Mouse (Mus musculus) midbrain, postnatal 0 days (tissue): ENCODE measurements around the gene Tom1l1. TPM values are rescaled to one million over a fixed set of nuclear protein-coding genes. Genes with fewer than 3 reads are reported as not detected.

Source experiments
- ATAC-seq: fragments of 200-750 bp; cut with Nextera tagmentation; 2 replicates; pipeline ENCODE4 v1.8.0; 2017; ENCODE audit warnings: moderate number of reproducible peaks, mild to moderate bottlenecking, moderate TSS enrichment, moderate library complexity; ENCODE audit not compliant: low FRiP score
- DNase-seq: peaks from one replicate; pipeline ENCODE4 v3.0.0-alpha.2; 2015; ENCODE audit warnings: low spot score
- H3K27ac ChIP-seq: fragments of 300-500 bp; sonication (generic); 2 replicates; pipeline ENCODE4 v1.5.1; 2014; ENCODE audit warnings: low read depth, mild to moderate bottlenecking, low read length, mixed read lengths
- H3K27me3 ChIP-seq: fragments of 300-500 bp; sonication (generic); 2 replicates; pipeline ENCODE4 v1.6.1; 2014; ENCODE audit warnings: low read length, control low read depth, mixed read lengths; ENCODE audit not compliant: insufficient read depth
- H3K36me3 ChIP-seq: fragments of 300-500 bp; sonication (generic); 2 replicates; pipeline ENCODE4 v1.6.1; 2014; ENCODE audit warnings: low read length, control low read depth, mixed read lengths; ENCODE audit not compliant: insufficient read depth
- H3K4me1 ChIP-seq: fragments of 300-500 bp; sonication (generic); 2 replicates; pipeline ENCODE4 v1.6.1; 2014; ENCODE audit warnings: mild to moderate bottlenecking, control low read depth, antibody characterized with exemption, low read length, mixed read lengths; ENCODE audit not compliant: insufficient read depth
- H3K4me2 ChIP-seq: fragments of 300-500 bp; sonication (generic); 2 replicates; pipeline ENCODE4 v1.6.1; 2014; ENCODE audit warnings: low read depth, mild to moderate bottlenecking, low read length, mixed read lengths; ENCODE audit not compliant: poor library complexity, severe bottlenecking
- H3K4me3 ChIP-seq: fragments of 300-500 bp; sonication (generic); 2 replicates; pipeline ENCODE4 v1.5.1; 2014; ENCODE audit warnings: low read depth, mild to moderate bottlenecking, low read length, moderate library complexity
- H3K9ac ChIP-seq: fragments of 300-500 bp; sonication (generic); replicated peaks from 2 replicates; pipeline ENCODE4 v1.6.1; 2014; ENCODE audit warnings: mild to moderate bottlenecking, low read length, moderate library complexity, mixed read lengths; ENCODE audit not compliant: poor library complexity, severe bottlenecking
- H3K9me3 ChIP-seq: fragments of 300-500 bp; sonication (generic); 2 replicates; pipeline ENCODE4 v1.6.1; 2016; ENCODE audit warnings: low read length, control low read depth
- CTCF ChIP-seq: IDR thresholded peaks from 2 replicates; pipeline ENCODE4 v1.5.1; 2016; ENCODE audit warnings: antibody characterized with exemption, mild to moderate bottlenecking
- WGBS: fragments of 180-500 bp; shearing (Covaris S2); extraction: QIAGEN DNeasy Blood & Tissue Kit; methylation state at CpG from one replicate; pipeline ENCODE4 v1.1.7; 2014; 5-methylcytosine and 5-hydroxymethylcytosine counted together
- polyA plus RNA-seq: library from polyadenylated mRNA; unstranded; fragments of >200 nt; fragmentation: Nextera tagmentation; extraction: Ambion mirVana; gene quantifications from 2 replicates; pipeline ENCODE4 v1.2.1, GENCODE M21; 2015
- total RNA-seq: library from RNA; depleted of rRNA; stranded (reverse); fragments of >200 nt; gene quantifications from 2 replicates; pipeline ENCODE4 v1.2.3, GENCODE M21; 2014; rRNA removed

Gene Tom1l1
- total RNA-seq (12.6 and 13.9 TPM in 2 replicates), polyA plus RNA-seq (17.9 and 19.6 TPM in 2 replicates)

DNA sequence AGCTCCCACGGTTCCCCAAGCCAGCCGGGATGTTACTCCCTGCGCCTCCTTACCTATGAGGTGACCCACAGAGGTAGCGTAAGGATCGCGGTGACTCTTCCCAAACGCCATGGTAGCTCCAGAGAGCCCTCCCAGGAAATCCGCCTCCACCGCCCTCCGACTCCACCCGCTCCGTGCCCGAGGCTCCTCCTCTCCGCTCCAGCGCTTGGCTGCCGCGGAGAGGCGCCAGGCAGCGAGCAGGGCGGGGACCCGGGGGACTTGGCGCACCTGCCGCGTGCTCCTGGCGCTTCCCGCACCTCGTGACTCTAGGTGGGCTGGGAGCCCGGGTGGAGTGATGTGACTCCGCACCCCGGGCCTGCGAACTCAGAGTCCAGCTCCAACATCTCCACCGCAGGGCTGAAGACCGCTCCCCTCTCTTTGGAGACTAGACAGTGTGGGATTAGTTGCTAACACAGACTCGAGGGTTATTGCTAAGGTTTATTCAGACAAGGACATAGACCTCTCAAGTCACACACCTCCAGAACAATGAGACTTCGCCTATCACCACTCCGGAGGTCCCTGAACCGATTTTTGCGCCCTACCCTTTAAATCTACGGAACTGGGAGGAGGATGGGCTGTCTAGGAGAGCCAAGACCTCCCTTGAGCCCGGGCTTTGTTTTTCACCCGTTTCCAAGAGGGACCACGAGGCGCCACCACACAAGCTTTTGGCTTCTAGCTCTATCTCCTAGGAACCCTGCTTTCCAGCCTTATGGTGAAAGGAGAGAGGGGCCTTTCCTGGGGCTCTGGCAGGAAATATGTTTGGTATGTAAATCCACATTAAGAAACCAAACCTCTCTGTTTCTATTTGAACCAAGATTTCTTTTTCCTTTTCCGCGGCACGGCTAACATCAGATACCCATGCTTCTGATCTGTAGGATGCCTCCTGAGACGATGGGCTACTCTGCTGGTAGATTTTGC, at the start of gene Tom1l1:
Gene Tom1l1 (minus strand): TSS at position 907 of the 957 bp plus-strand sequence.
- Histone ChIP-seq H3K4me1 (no peaks in the 10 kb centered on the region; the same call in 1 of the 2 replicates), H3K27me3 (no peaks in the 10 kb centered on the region), H3K4me2 (peak within 1 kb of the TSS; percentile 86), H3K27ac (peak within 1 kb of the TSS; percentile 65), H3K9me3 (no peaks in the 10 kb centered on the region), H3K36me3 (no peaks in the 10 kb centered on the region), H3K4me3 (peak within 1 kb of the TSS; percentile 60), H3K9ac (peak within 1 kb of the TSS; percentile 65)
- 3% methylated on average over 42 of the region's 47 CpGs for WGBS
- ATAC-seq, result peak; percentile 90
- DNase-seq, result peak; percentile 83
- TF ChIP-seq CTCF, result peak; percentile 38

DNA sequence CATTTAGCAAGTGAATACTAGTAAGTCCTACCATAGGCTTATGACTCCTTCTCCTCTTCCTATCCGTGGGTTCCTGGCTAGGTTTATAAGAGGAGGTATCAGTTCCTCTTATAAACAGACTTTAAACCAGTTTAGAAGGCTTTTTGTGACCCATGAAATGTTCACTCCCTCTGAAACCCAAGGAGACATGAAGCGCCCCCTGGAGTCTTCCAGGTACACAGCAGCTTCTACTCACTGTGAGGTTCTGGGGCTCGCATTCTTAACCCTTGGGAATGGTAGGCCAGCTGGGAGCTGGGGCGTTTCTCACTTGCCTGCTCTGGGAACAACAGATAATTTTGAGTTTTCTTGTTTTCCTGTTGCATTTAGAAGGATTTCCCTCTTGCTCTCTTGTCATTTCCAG, 45.4 kb upstream of the Tom1l1 start:
- Histone ChIP-seq H3K36me3 (no peaks in the 10 kb centered on the region), H3K4me1 (no peaks in the 10 kb centered on the region), H3K9ac (no peak overlapping the region), H3K27me3 (no peaks in the 10 kb centered on the region), H3K4me2 (no peak overlapping the region), H3K9me3 (no peaks in the 10 kb centered on the region), H3K27ac (no peak overlapping the region), H3K4me3 (no peak overlapping the region)
- DNase-seq (no peak), ATAC-seq (no peak)
- TF ChIP-seq CTCF, result no peak
- WGBS, result 73% methylated on average over 4 of the region's 4 CpGs

DNA sequence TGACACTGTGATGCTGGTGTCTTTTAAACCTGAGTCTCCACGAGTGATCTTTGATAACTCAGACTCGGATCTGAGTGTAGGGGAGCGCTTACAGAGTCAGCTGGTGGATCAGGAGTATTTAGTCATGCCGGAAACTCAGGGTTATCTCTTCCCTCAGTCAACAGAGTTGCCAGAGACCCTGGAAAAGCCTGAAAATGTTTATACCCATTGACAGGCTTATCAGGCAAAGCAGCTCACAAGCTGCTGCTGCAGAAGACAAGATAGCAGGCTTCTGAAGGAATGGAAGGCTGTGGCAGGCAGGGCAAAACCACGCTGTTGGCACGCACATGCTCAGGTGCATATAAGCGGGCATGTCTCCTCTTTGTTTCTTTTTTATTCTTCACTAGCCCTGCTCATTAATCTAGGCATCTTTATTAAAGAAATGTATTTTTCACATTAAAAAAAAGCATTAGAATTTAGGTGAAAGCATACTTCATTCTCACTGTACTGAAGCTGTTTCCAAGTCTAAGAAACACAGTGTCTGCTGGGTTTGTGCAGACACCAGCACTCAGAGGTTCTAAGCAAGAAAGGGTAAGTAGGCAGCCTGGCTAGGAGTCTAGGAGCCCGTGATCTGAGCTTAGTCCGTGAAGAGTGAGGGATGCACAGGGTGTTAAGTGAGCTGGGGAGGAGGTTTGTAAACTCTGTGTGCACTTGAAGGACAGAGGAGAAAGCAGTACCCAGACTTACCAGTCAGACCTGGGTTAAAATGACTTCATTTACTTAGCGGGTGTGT, 39.4 kb upstream of the Tom1l1 start:
- Histone ChIP-seq H3K4me1 (no peaks in the 10 kb centered on the region), H3K27me3 (no peaks in the 10 kb centered on the region), H3K9me3 (no peaks in the 10 kb centered on the region), H3K4me3 (no peak overlapping the region), H3K36me3 (no peaks in the 10 kb centered on the region), H3K9ac (no peak overlapping the region), H3K4me2 (no peak overlapping the region), H3K27ac (no peak overlapping the region)
- TF ChIP-seq CTCF, result no peak
- 78% methylated on average over 10 of the region's 10 CpGs for WGBS
- no peak for ATAC-seq
- DNase-seq, result no peak

DNA sequence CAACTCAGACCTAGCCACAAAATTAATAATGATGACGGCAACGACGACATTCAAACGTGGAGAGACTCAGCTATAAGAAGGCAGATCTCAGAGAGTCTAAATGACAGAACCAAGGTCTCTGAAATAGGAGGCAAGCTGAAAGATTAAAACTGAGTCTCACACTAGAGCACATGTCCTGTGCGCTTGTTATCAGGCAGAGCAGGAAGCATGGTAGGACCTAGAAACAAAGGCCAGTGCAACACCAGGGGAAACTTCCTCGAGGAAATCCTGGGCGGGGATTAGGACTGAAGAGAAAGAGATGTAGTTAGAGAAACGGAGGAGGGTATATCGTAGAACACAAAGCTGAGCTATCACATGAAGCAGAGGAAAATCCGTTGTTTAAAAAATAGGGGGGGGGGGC, 38.6 kb upstream of the Tom1l1 start:
- 80% methylated on average over 10 of the region's 10 CpGs for WGBS
- H3K9me3 ChIP-seq, result no peaks in the 10 kb centered on the region
- no peak overlapping the region for H3K9ac ChIP-seq
- H3K27me3 ChIP-seq, result no peaks in the 10 kb centered on the region
- no peaks in the 10 kb centered on the region for H3K36me3 ChIP-seq
- H3K4me2 ChIP-seq, result no peak overlapping the region
- ATAC-seq, result no peak
- no peaks in the 10 kb centered on the region for H3K4me1 ChIP-seq
- no peak for DNase-seq
- TF ChIP-seq CTCF, result no peak
- no peak overlapping the region for H3K27ac ChIP-seq
- H3K4me3 ChIP-seq, result no peak overlapping the region

DNA sequence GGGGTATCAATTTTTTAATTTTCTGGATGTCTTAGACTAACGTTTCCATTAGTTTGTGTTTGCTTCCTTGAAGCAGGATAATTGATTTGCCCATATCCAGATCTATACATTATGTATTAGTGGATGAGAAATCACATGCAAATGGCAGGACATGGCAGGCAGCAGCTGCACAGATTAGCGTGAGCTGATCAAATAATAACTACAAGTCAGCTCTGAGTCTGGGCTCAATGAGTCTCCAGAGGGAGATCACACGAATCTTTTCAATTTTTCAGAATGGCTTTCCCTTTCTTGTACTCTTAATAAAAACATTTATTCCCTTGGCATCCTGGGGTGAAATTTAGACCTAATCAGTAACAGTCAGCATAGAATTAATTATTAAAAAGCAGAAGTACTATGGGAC, 34.1 kb upstream of the Tom1l1 start:
- H3K4me3 ChIP-seq, result no peak overlapping the region
- no peak overlapping the region for H3K9ac ChIP-seq
- no peaks in the 10 kb centered on the region for H3K4me1 ChIP-seq
- H3K4me2 ChIP-seq, result no peak overlapping the region
- ATAC-seq (no peak), DNase-seq (no peak)
- H3K27me3 ChIP-seq, result no peaks in the 10 kb centered on the region
- no peaks in the 10 kb centered on the region for H3K36me3 ChIP-seq
- no peak overlapping the region for H3K27ac ChIP-seq
- WGBS, result 30% methylated on average over 3 of the region's 3 CpGs
- no peak for TF ChIP-seq CTCF
- H3K9me3 ChIP-seq, result no peaks in the 10 kb centered on the region

DNA sequence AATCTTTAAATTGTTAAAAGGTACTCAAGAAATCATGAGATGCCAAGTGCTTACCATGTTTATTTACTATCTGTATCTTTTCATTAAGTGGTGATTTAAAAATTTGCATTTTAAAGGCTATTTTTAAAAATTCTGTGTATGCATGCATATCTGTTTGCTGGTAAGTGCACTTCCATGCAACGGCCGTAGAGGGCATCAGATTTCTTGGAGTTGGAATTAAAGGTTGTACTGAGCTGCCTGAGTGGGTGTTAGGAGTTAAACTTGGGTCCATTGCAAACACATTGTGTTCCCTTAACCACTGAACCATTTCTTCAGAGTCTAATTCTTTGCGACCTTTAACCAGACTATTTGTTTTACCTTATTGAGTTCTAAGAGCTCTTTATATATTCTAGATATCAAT, 29.6 kb upstream of the Tom1l1 start:
- Histone ChIP-seq H3K9me3 (no peaks in the 10 kb centered on the region), H3K4me3 (no peak overlapping the region), H3K27ac (no peak overlapping the region), H3K27me3 (no peaks in the 10 kb centered on the region), H3K9ac (no peak overlapping the region), H3K4me1 (no peaks in the 10 kb centered on the region), H3K36me3 (no peaks in the 10 kb centered on the region), H3K4me2 (no peak overlapping the region)
- ATAC-seq (no peak), DNase-seq (no peak)
- 94% methylated on average over 3 of the region's 3 CpGs for WGBS
- no peak for TF ChIP-seq CTCF
